Mouse (Mus musculus) heart, embryonic 14.5 days (tissue): ENCODE data around the gene Nlrp4f. TPM values are rescaled to one million over a fixed set of nuclear protein-coding genes. Genes with fewer than 3 reads are reported as not detected.

ENCODE experiments used
- ATAC-seq: fragments of 200-750 bp; cut with Nextera tagmentation; 2 replicates; pipeline ENCODE4 v1.8.0; 2017; ENCODE audit warnings: low read depth, moderate TSS enrichment; ENCODE audit not compliant: insufficient number of reproducible peaks, insufficient read depth, low FRiP score
- H3K27ac ChIP-seq, 2 experiments: fragments of 200-500 bp in 1 of 2; fragments of 300-500 bp in 1 of 2; sonication (generic) in 1 of 2; replicated peaks in 1 of 2; 2 replicates each; pipeline ENCODE4 v1.5.1; 2012 to 2014; ENCODE audit warnings: low read depth in 2 of 2, low read length in 2 of 2, control low read depth in 1 of 2, mild to moderate bottlenecking in 1 of 2, mixed read lengths in 1 of 2; ENCODE audit not compliant: control insufficient read depth in 1 of 2, insufficient read depth in 1 of 2
- H3K27me3 ChIP-seq: fragments of 300-500 bp; sonication (generic); 2 replicates; pipeline ENCODE4 v1.6.1; 2014; ENCODE audit warnings: mild to moderate bottlenecking, low read length, control low read depth; ENCODE audit not compliant: control insufficient read depth, insufficient read depth
- H3K36me3 ChIP-seq: fragments of 300-500 bp; sonication (generic); 2 replicates; pipeline ENCODE4 v1.6.1; 2014; ENCODE audit warnings: mild to moderate bottlenecking, control low read depth, low read length, mixed read lengths; ENCODE audit not compliant: control insufficient read depth, insufficient read depth
- H3K4me1 ChIP-seq, 2 experiments: fragments of 200-500 bp in 1 of 2; fragments of 300-500 bp in 1 of 2; sonication (generic) in 1 of 2; 2 replicates each; pipeline ENCODE4 v1.6.1; 2012 to 2014; ENCODE audit warnings: low read length in 2 of 2, control low read depth in 1 of 2, mixed read lengths in 1 of 2; ENCODE audit not compliant: control insufficient read depth in 2 of 2, insufficient read depth in 2 of 2
- H3K4me2 ChIP-seq: fragments of 300-500 bp; sonication (generic); 2 replicates; pipeline ENCODE4 v1.6.1; 2014; ENCODE audit warnings: mild to moderate bottlenecking, low read length
- H3K4me3 ChIP-seq, 2 experiments: fragments of 200-500 bp in 1 of 2; fragments of 300-500 bp in 1 of 2; sonication (generic) in 1 of 2; 2 replicates each; pipeline ENCODE4 v1.5.1; 2012 to 2014; ENCODE audit warnings: low read length in 2 of 2, mild to moderate bottlenecking in 2 of 2, control low read depth in 1 of 2, low read depth in 1 of 2, moderate library complexity in 1 of 2; ENCODE audit not compliant: control insufficient read depth in 1 of 2, insufficient read depth in 1 of 2
- H3K9ac ChIP-seq: fragments of 300-500 bp; sonication (generic); 2 replicates; pipeline ENCODE4 v1.6.1; 2014; ENCODE audit warnings: mild to moderate bottlenecking, low read length
- H3K9me3 ChIP-seq: fragments of 300-500 bp; sonication (generic); 2 replicates; pipeline ENCODE4 v1.6.1; 2016; ENCODE audit warnings: low read length, control low read depth; ENCODE audit not compliant: control insufficient read depth
- WGBS: fragments of 180-500 bp; shearing (Covaris S2); extraction: QIAGEN DNeasy Blood & Tissue Kit; methylation state at CpG from one replicate; pipeline ENCODE4 v1.1.7; 2014; 5-methylcytosine and 5-hydroxymethylcytosine counted together
- polyA plus RNA-seq: library from polyadenylated mRNA; unstranded; fragments of >200 nt; fragmentation: Nextera tagmentation; extraction: Ambion mirVana; gene quantifications from 2 replicates; pipeline ENCODE4 v1.2.1, GENCODE M21; 2014

Gene Nlrp4f
- not detected in 2 replicates for polyA plus RNA-seq

- Histone ChIP-seq H3K4me2 (no peak within 1 kb of the TSS), H3K4me1 (no peaks in the 10 kb centered on the region), H3K27ac (no peak within 1 kb of the TSS), H3K4me3 (no peak within 1 kb of the TSS), H3K36me3 (no peaks in the 10 kb centered on the region), H3K27me3 (no peaks in the 10 kb centered on the region), H3K9me3 (no peaks in the 10 kb centered on the region), H3K9ac (no peak within 1 kb of the TSS)
- 60% methylated on average over 10 of the region's 10 CpGs for WGBS
- ATAC-seq: no peak
Observed at GRCm38 (mm10) chr13:65205877-65206276, at the start of gene Nlrp4f. Gene Nlrp4f (minus strand): TSS chr13:65205977.

GRCm38 (mm10) chr13:65243273-65243672 is 37.5 kb upstream of the Nlrp4f start:
- Histone ChIP-seq H3K9me3 (0 out of 2 replicates have a peak, but pooled peaks cover 4% of the 10 kb centered on the region), H3K27me3 (no peaks in the 10 kb centered on the region), H3K27ac (no peak overlapping the region), H3K36me3 (0 out of 2 replicates have a peak, but pooled peaks cover 2% of the 10 kb centered on the region), H3K9ac (no peak overlapping the region), H3K4me2 (no peak overlapping the region), H3K4me3 (no peak overlapping the region), H3K4me1 (peaks cover 2 to 11% of the 10 kb centered on the region in 2 experiments; a peak in 1 of 4 replicates)
- ATAC-seq: no peak
- 89% methylated on average over 4 of the region's 4 CpGs for WGBS

- H3K9ac ChIP-seq: peak overlapping the region; percentile 81; the same call in 1 of the 2 replicates
- H3K36me3 ChIP-seq: no peaks in the 10 kb centered on the region
- no peaks in the 10 kb centered on the region for H3K27me3 ChIP-seq
- no peaks in the 10 kb centered on the region for H3K9me3 ChIP-seq
- H3K27ac ChIP-seq: no peak overlapping the region
- H3K4me2 ChIP-seq: peak overlapping the region; percentile 95
- peaks cover 2 to 11% of the 10 kb centered on the region in 2 experiments; a peak in 1 of 4 replicates for H3K4me1 ChIP-seq
- H3K4me3 ChIP-seq: peak overlapping the region; percentile 58 to 71
- WGBS: 19% methylated on average over 27 of the region's 27 CpGs
- no peak for ATAC-seq
Observed at GRCm38 (mm10) chr13:65242319-65242787, 36.6 kb upstream of the Nlrp4f start.

GRCm38 (mm10) chr13:65241627-65242318 is 36.0 kb upstream of the Nlrp4f start:
- Histone ChIP-seq H3K9me3 (0 out of 2 replicates have a peak, but pooled peaks cover 3% of the 10 kb centered on the region), H3K4me2 (peak overlapping the region; percentile 95), H3K27me3 (no peaks in the 10 kb centered on the region), H3K4me3 (peak overlapping the region; percentile 58 to 71), H3K9ac (peak overlapping the region; percentile 81), H3K27ac (peak overlapping the region; percentile 90 to 92), H3K4me1 (peaks cover 2 to 11% of the 10 kb centered on the region in 2 experiments; a peak in 1 of 4 replicates), H3K36me3 (no peaks in the 10 kb centered on the region)
- 2% methylated on average over 51 of the region's 51 CpGs for WGBS
- peak; percentile 29 for ATAC-seq

GRCm38 (mm10) chr13:65241099-65241626 is 35.4 kb upstream of the Nlrp4f start:
- Histone ChIP-seq H3K9me3 (0 out of 2 replicates have a peak, but pooled peaks cover 3% of the 10 kb centered on the region), H3K36me3 (no peaks in the 10 kb centered on the region), H3K27me3 (no peaks in the 10 kb centered on the region), H3K27ac (peak overlapping the region; percentile 90 to 92), H3K4me2 (peak overlapping the region; percentile 95), H3K4me3 (peak overlapping the region; percentile 58 to 71), H3K9ac (peak overlapping the region; percentile 81), H3K4me1 (peaks cover 2 to 11% of the 10 kb centered on the region in 2 experiments; a peak in 1 of 4 replicates)
- WGBS: under 1% methylated on average over 45 of the region's 45 CpGs
- peak; percentile 79 for ATAC-seq

- Histone ChIP-seq H3K9me3 (0 out of 2 replicates have a peak, but pooled peaks cover 3% of the 10 kb centered on the region), H3K9ac (peak overlapping the region; percentile 81), H3K27ac (peak overlapping the region; percentile 90 to 92), H3K4me2 (peak overlapping the region; percentile 95), H3K27me3 (no peaks in the 10 kb centered on the region), H3K4me1 (peaks cover 2 to 11% of the 10 kb centered on the region in 2 experiments; a peak in 1 of 4 replicates), H3K4me3 (peak overlapping the region; percentile 58 to 71), H3K36me3 (no peaks in the 10 kb centered on the region)
- WGBS: 2% methylated on average over 28 of the region's 28 CpGs
- ATAC-seq: peak; percentile 87
Observed at GRCm38 (mm10) chr13:65240509-65241098, 34.8 kb upstream of the Nlrp4f start.

- no peaks in the 10 kb centered on the region for H3K36me3 ChIP-seq
- no peak overlapping the region for H3K4me2 ChIP-seq
- H3K27me3 ChIP-seq: no peaks in the 10 kb centered on the region
- H3K4me3 ChIP-seq: no peak overlapping the region
- H3K9ac ChIP-seq: no peak overlapping the region
- no peak for ATAC-seq
- 0 out of 2 replicates have a peak, but pooled peaks cover 3% of the 10 kb centered on the region for H3K9me3 ChIP-seq
- H3K4me1 ChIP-seq: peaks cover 2 to 5% of the 10 kb centered on the region in 2 experiments; a peak in 1 of 4 replicates
- 65% methylated on average over 9 of the region's 9 CpGs for WGBS
- H3K27ac ChIP-seq: no peak overlapping the region
Observed at GRCm38 (mm10) chr13:65237211-65237610, 31.4 kb upstream of the Nlrp4f start.
